Mouse (Mus musculus) heart, postnatal 0 days (tissue): Measurements from ENCODE around the gene Mab21l3.

Experiments used
- CTCF ChIP-seq: IDR thresholded peaks from 2 replicates; pipeline ENCODE4 v1.5.1; 2016; ENCODE audit warnings: antibody characterized with exemption, control low read depth, low read depth
- EP300 ChIP-seq: IDR thresholded peaks from 2 replicates; pipeline ENCODE4 v1.6.1; 2016; ENCODE audit warnings: antibody characterized with exemption, low read depth

DNA sequence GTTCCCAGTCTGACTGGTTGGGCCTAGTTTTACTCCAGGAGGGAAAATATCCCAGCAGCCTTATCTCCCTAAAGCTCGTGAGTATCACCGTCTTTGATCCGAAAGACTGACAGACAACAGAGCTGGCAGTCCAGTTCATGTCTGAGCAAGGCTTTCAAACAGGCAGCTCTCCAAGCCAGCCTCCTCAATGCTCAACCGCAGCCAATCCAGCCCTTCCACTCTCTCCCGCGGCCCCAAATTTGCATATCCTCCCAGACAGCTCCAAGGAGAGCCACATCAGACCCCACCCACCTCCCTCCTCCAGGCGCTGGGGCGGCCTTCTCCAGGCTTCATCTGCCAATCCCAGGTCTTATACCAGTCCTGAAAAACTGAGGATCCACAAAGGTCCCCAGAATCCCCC, 12.7 kb downstream of the Mab21l3 start:
- TF ChIP-seq CTCF = no peak
- TF ChIP-seq EP300 = no peak
